Mouse (Mus musculus): ENCODE measurements around the gene Tead2.

The Tead2 gene

DNA sequence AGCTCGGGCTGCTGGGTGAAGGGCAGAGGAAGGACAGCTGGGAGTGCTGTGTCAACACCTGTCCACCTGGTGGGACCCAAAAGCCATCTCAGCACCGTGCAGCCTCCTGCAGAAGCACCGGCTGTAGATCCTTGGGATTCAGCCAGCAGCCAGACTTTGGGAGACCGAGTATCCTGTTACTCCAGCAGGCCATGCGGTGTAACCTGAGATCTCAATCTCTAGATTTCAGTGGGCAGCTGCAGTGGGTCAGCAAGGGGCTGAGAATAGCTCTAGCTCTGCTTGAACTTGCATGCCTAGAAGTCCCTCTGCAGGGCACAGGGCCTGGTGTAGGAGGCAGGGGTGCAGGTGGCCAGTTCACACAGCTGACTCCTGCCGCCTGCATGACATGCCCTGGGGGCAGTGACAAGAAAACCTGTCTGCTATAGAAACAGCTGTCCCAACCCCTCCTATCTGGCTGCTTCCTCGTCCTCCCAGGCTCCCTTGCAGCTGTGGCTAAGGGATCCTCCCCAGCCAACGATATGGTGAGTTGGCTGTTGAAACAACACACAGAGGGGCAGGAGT lies 23.7 kb upstream of the Tead2 start:
- DNase-seq (ENCODE audit: low read depth), result peak; percentile 66

DNA sequence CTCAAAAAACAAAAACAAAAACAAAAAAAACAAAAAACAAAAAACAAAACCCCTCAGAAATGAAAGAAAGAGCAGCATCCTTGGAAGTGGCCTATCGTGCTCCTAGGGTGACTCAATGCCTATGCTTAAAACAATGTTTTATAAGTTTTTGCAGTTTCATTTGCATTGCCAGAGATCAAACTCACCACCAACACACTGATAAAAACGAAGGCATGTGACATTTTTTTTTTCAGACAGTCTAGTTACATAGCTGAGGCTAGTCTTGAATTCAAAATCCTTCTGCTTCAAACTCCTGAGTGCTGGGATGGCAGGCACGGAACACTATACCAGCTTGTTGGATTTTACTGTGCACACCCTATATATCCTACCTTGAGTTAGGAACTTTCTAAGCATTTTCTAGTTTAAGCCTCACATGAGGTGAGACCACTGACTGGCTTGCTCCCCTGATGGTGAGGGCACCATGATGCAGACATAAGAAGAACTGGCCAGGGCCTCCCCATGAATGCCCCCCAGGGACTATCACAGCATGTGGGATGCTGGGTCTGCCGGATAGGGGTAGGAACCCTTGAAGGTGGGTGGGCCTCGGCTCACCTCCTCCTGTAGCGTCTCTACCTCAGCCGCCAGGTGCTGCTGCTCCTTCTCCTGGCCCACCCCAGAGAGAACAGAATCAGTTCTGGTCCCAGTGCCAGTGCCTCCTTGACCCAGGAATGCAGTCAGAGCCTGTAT lies 22.8 kb upstream of the Tead2 start:
- no peak for DNase-seq (ENCODE audit: low read depth)

DNA sequence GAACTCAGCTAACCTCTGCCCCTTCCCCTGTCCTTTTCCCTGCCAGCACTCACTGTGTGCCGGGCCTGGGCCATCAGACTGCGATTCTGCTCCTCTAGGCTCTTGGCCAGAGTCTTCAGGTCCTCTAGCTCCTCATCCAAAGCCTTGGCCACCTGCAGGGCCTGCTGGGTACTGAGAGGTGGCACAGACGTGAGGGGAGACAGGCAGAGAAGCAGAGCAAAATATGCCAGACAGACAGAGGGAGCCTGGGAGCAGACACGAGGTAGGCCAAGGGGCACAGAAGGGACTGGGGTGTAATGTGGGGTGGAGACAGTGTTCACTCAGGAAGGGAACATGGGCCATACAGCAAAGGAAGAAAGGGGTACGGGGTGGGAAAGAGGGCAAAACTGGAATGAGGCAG lies 22.1 kb upstream of the Tead2 start:
- no peak for DNase-seq (ENCODE audit: low read depth)

DNA sequence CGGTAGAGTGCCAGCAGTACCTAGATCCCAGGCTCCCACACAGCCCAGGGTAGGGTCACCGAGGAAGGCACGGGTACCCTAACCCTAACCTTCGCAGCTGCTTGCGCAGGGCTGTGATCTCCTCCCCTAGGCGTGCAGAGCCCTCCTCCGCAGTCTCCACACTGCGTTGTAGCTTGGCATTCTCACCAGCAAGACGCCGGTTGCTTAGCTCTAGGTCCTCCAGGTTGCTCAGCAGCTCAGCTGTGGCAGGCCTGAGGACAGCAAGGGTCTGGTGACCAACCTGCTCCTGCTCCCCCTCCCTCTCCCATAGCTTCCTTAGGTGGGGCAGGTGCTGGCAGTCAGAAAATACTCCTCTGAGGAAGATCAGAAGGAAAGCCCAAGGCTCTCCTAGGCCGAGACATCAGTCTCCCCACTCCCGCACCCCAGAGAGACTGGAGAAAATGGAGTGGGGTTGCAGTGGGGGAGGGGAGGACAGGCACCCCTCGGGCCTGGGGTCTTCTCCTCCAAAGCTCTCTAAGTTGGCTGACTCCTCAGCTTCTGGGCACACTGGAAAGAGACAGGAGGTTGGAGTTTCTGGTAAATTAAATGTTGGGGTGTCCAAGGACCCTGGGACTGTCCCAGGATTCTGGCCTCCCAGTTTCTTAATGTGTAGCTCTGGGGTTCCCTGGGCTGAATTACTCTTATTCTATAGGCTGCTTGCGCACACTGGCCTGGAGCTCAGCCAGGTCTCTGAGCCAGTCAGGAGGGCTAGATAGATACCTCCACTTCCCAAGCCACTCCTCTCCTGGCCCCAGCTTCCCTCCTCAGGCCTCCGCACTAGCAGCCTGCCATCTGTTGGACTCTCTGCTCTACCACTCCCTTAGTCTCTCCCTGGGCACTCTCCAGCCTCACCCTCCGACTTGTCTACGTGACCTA lies 21.4 kb upstream of the Tead2 start:
- DNase-seq (ENCODE audit: low read depth), result no peak

DNA sequence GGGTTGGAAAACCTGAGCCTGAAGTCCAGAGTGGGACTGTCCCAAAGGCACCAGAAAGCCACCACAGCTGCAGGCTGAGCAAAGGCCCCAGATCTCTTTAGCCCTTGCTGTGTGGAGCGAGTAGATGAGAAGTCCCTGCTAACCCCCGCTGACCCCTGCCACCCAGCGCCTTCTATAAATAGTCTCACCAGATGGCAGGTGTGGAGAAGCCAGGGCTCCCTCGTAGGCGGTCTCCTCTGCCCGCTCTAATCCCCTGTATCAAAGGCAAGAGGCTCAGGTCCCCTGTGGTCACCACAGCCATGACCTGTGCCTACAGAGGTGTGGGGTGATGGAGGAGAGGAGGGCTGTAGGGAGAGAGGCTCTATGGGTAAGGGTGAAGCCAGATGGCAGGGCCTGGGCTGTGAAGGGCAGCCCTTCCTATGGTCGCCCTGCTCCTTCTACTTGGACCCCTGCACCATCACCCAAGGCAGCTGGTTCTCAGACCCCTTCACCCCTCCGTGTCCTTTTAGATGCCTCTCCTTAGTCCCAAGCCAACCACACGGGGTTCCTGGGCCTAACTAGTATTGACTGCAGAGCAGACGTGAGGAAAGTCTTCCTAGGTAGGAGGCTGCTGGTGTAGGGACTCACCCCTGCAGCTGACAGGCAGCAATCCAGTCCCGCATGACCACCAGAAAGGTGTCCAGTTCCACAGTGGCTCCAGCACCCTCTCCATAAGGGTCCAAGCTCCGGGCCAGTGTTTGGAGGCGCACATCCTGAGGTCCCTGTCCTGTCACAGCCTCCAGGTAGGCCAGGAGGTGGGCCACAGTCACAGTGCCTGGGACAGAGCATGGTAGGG lies 20.0 kb upstream of the Tead2 start:
- no peak for DNase-seq (ENCODE audit: low read depth)

DNA sequence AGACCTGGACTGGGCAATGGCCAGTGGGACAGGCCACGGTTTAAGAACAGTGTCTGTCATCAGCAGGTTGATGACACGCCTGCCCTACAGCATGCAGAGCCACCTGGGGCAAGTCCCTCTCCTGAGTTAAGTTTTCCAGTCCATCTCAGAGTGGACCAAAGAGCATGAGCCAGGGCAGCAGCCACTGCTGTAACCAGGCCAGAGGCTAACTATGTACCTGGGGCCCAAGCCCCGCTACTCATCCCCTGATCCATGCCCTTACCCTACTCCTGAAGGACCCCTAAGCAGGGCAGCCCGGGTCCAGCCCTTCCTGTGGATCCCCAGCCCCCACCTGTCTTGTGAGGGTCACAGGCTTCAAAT lies 19.4 kb upstream of the Tead2 start:
- no peak for DNase-seq (ENCODE audit: low read depth)

DNA sequence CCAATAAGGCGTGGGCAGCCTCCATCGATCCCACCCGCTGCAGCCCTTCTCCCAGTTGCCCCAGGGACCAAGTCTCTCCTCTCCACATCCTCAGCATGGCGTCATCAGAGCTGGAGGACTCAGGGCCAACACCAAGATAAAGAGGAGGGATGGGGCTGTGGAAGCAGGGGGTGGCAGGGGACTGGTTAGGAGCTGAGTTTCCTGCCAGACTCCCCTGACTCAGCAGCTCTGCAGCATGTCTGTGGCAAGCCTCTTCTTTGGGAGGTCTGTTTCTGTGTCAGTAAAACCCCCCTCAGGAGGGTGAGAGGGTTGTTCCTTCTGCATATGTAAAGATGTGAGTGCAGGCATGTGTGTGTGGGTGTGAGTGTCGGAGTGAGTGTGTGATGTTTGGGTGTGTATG lies 18.6 kb upstream of the Tead2 start:
- peak; percentile 44 for DNase-seq (ENCODE audit: low read depth)

DNA sequence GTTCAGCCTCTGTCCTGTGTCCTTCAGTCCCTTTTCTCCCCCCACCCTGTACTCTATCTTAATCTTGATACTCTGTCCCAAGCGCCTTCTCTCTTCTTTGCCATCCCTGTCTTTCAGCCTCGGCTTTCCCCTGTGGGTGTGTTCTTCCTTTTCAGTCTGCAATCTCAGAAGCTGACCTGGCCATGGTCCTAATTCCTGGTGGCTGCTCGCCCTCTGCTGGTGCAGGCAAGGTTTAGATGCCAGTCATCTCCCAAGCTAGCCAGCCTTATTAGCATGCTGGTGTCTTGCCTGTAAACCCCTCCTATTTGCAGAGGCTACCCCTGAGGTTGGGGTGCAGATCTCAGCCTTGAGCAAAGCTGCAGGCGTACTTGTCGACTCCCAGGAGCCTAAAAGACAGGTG lies 17.1 kb upstream of the Tead2 start:
- peak; percentile 92 for DNase-seq (ENCODE audit: low read depth)

DNA sequence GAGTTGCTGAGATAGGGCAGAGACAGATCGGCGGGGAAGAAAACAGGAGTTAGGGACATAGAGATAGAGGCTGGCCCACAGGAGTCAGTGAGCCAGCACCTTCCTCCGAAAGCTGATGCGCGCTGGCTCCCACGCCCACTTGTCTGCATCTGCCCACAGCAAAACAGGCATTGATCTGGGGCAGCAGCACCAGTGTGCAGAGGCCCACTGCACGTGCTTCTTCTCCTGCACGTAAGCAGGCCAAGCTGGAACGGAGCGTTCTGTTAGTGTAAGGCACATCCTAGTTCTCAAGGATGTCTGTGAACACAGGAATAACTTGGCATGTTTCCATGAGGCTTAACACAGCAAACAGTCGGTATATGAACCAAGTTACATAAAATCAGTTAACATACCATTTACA lies 16.6 kb upstream of the Tead2 start:
- no peak for DNase-seq (ENCODE audit: low read depth)

DNA sequence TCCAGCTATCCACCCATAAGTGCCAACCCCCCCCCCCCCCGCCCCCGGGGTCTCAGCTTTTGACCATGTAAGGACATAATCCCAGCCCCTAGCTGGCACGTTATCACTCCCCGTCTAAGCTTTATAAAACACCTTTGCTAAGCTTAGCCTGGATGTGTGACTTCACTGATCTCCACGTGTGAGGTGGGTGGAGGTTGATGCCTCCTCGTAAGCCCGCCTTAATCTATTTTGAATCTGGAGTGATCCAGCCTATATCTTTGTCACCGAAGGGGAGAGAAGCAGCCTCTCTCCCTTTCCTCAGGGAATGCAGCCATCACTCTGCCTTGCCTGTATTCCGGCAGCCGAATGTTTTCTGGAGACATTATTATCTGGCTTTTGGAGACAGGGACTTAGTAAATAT lies 12.9 kb upstream of the Tead2 start:
- no peak for DNase-seq (ENCODE audit: low read depth)

DNA sequence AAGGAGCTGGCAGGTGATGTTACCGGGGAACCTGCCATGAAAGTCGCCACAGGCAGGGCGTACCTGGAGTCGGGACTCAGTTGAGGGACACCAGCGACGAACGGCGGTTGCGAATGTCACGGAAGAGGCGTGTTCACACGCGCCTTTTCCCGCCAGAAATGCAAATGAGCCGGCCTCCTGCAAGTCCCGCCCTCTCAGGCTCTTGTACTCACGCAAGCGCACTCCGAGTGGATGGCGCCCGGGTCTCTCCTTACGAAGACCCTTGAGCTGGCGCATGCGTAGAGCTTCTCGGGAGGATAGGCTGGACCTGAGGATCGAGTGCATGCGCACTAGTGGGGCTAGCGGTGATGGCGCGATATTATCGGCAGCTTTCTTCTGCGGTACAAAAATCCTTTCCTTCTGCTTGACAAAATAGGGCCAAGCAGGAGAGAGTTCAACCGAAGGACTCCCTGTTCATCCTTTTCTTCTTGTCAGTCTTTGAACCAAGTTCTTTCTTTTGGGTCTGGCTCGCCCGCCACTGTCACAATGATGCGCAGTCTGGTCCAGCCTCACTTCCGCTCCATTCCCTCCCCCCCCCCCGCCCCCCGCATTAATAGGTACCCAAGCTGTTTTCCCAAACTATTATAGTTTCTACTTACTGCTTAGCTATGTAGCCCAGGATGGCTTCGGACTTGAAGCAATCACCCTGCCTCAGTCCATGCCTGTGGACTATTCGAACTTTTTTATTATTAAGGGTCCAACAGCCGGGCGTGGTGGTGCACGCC lies 11.0 kb upstream of the Tead2 start, which contains the start of gene Ccdc155:
Ccdc155 (minus strand) TSS at position 513 of the 764 bp plus-strand sequence.
- DNase-seq (ENCODE audit: low read depth), result no peak

DNA sequence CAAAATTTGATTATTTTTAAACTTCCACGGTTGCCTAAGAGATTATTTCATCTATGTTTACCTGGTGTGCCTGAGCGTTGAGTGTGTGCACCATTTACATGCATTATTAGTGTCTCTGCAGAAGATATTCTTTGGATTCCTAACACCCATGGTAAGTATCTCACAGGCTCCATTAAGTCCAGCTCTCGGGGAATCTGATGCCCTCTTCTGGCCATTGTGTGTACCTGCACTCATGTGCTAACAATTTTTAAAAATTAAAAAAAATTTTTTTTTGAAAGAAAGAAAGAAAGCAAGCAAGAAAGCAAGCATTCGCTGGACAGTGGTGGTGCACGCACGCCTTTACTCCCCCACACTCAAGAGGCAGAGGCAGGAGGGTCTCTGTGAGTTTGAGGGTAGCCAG lies 7.3 kb upstream of the Tead2 start:
- peak; percentile 22 for DNase-seq (ENCODE audit: low read depth)

DNA sequence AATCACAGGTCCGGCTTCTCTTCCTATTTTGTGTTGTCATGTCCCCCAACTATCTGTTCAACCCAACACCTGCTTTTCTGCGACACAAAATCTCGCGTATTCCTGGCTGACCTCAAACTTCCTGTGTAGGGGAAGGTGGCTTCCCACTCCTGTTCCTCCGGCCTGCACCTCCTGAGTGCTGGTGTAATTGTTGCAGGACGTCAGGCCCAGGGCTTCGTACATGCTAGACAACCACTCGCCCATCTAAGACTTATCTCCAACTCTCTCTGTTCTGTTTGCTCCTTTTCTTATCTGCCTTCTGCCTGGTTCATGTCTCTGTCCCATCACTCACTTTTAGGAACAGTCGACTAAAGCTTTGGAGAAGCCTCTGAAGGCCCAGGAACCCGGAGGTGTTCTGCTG lies 4.5 kb upstream of the Tead2 start:
- DNase-seq (ENCODE audit: low read depth), result no peak

DNA sequence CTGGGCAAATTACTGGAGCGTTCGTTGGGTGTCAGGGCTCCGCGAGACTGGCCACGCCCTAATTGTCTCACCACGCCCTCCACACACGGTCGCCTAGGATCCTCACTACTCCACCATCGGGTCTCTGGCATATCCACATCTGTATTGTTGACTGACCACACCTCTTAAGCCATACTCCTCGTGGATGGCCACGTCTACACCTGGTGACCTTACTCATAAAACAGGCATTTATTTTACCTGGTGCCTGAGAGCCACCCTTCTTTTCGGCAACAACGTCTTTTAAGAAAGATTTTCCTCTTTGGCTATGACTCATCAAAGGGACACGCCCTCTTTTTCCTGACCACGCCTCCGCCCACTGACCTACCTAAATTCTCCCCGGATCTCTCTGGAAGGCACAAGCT lies 3.7 kb upstream of the Tead2 start, which contains the start of gene Dkkl1:
Dkkl1 (minus strand) TSS at position 297 of the 401 bp plus-strand sequence.
- DNase-seq (ENCODE audit: low read depth), result no peak

DNA sequence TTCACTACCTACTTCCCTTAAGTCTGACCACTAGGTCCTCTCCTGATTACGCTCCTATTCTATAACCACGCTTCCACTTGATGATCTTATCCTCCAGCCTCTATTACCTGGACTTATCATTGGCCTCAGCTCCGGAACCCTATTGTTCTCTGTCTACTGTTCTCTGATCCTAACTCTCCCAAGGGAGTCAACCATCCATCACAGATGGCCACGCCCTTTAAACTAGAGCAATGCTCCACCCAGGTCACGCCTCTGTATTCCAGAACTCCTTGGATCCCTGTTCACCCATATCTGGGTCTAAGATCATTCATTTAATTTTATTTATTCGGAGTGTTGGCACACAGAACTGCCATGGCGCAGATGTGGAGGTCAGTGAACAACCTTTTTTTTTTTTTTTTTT lies 3.2 kb upstream of the Tead2 start:
- DNase-seq (ENCODE audit: low read depth), result no peak

DNA sequence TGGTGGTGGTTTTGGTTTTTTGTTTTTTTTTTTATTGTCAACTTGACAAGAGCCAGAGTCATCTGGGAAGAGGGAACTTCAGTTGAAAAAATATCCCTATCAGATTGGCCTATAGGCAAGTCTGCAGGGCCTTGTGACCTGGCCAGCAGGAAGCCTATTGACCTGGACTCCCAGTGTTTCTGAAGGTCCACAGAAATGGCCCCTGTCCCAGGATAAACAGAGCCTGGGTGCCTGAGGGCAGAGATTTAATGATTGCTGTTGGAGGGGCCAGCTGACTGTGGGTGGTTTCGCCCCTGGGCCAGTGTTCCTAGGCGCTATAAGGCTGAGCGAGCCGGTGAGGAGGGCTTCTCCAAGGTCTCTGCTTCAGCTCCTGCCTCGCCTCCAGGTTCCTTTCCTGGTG lies 1.8 kb upstream of the Tead2 start:
- no peak for DNase-seq (ENCODE audit: low read depth)

DNA sequence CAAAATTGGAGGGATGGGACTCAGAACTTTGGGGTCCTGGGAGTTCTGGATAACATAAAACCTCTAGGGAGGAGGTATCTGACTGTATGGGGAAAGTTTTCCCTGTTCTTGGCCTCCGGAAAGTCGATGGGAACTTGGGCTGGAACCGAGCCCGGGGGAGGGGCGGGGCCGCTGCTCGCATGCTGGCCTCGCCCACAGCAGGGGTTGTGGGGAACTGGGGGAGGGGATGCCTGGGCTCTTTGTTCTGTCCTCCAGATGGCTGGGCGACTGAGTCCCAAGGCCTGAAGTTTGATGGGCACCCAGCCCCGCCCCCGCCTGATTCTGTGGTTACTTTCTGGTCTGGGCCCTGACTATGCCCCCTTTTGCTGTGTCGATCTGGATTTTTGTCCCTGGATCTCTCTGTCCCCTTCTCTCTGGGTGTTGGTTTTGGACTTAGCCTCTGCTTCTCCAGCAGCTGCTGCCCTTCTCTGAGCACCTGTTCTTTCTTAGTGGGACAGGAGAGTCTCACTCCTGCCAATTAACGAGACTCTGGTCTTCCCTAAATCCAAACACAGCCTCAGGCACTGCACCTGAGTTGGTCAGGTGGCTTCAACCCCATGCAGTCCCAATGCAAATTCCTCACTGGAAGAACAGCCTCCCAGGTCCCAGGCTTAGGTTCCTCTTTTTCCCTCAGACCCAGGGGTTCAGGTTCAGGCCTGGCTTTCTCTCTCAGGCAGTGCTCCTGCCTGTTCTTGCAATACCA lies 1.1 kb downstream of the Tead2 start:
- peak; percentile 92 for DNase-seq (ENCODE audit: low read depth)

DNA sequence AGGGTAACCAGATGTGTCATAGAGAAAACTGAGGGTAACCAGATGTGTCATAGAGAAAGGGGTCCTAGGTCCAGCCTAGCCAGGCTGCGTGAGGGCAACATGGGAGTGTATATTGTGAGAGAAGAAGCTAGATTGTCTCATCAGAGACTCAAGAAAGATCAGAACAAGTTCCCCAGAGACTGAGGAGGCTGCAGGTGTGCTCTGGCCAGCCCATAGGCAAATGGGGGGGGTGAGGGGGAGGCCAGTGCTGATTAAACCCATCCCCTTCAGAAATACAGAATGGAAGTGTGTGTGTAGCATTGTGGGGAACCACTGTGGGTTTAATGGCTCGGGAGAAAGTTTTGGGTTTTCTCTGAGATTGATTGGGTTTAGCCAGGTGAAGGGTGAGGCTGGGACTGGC lies 6.1 kb downstream of the Tead2 start:
- DNase-seq (ENCODE audit: low read depth), result no peak

DNA sequence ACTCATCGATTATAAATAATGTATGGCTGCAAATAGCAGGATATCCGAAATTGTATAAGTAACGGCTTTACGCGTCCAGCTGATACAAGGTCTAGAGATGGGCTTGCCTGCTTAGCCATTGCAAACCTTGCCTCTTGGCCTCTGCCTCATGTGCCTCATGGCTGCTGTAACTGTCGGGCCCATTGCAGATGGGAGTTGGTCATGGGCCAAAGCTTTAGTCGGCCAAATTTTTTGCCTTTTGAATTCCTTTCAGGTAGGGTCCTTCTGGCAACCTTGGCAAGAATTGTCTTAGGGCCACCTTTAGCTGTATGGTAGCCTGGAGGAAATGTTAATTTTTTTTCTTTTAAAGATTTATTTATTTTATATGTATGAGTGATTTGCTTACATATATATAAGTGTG lies 9.3 kb downstream of the Tead2 start:
- DNase-seq (ENCODE audit: low read depth), result no peak

DNA sequence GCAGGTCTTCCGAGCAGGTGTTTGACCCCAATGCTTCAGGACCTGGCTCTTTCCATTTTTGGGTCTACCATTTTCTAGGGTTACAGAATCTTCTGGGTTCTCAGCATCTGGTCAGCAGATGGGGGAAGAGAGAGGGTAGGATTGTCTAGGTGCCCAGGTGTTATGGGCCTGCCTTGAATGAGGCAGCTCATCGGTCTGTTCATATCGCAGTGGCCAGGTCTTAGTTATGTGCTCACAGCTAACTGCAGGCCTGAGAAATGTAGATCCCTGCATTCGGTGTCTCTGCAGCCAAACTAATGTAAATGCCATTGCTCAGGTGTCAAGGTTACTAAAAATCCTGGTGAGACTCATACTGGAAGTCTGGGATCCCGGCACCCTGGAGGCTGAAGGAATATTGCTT lies 10.9 kb downstream of the Tead2 start:
- no peak for DNase-seq (ENCODE audit: low read depth)

DNA sequence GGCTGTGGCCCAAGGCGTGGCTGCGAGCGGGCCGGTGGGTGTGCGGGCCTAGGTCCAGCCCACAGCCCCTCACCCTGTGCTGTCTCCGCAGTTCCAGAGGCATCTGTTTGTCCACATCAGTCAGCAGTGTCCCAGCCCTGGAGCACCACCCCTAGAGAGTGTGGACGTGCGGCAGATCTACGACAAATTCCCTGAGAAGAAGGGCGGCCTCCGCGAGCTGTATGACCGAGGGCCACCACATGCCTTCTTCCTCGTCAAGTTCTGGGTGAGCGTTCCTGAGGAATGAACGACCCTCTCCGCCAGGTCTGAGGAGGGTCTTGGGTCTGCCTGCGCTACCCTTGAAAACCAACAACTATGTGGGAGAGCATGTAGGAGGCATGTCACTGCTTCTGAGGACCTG lies 13.0 kb downstream of the Tead2 start:
- DNase-seq (ENCODE audit: low read depth), result no peak
